Mouse (Mus musculus) left cerebral cortex, postnatal 4 days (tissue): ENCODE measurements around the gene Spem1. TPM values are rescaled to one million over a fixed set of nuclear protein-coding genes. Genes with fewer than 3 reads are reported as not detected.

Source experiments
- DNase-seq: peaks from one replicate; pipeline ENCODE4 v3.0.0-alpha.2; 2022
- intact Hi-C: fragments of 180-260 bp; cut with DNase I; formaldehyde crosslinking; loops from one replicate; pipeline ENCODE4 v1.15.1; 2025
- total RNA-seq, 2 experiments: library from RNA; stranded (reverse); gene quantifications; 2 replicates each; pipeline ENCODE4 v1.2.3; 2021

Spem1 gene
- total RNA-seq, 2 experiments from 2014 or later = 0.93 to 1.1 TPM

- DNase-seq = peak; percentile 89
- intact Hi-C loops = loop anchor here (5.0 kb wide), 1 partner anchor 35 kb away; the partner anchor contains the start of gene Fgf11
Measured at GRCm38 (mm10) chr11:69837604-69837951, 15.6 kb upstream of the Spem1 start, which contains the start of gene Nlgn2. Gene Nlgn2, minus strand, starts transcription at chr11:69837784.

GRCm38 (mm10) chr11:69836703-69837576 lies 15.0 kb upstream of the Spem1 start:
- DNase-seq = peak; percentile 44
- intact Hi-C loops = loop anchor here (5.0 kb wide), 1 partner anchor 35 kb away; the partner anchor contains the start of gene Fgf11

- intact Hi-C loops = loop anchor here (5.0 kb wide), 1 partner anchor 34 kb away; the partner anchor contains the start of gene Fgf11
- DNase-seq = no peak
Measured at GRCm38 (mm10) chr11:69835966-69836335, 14.0 kb upstream of the Spem1 start.

GRCm38 (mm10) chr11:69835326-69835965 lies 13.5 kb upstream of the Spem1 start:
- intact Hi-C loops = loop anchor here (5.0 kb wide), 1 partner anchor 33 kb away; the partner anchor contains the start of gene Fgf11
- no peak for DNase-seq

DNA sequence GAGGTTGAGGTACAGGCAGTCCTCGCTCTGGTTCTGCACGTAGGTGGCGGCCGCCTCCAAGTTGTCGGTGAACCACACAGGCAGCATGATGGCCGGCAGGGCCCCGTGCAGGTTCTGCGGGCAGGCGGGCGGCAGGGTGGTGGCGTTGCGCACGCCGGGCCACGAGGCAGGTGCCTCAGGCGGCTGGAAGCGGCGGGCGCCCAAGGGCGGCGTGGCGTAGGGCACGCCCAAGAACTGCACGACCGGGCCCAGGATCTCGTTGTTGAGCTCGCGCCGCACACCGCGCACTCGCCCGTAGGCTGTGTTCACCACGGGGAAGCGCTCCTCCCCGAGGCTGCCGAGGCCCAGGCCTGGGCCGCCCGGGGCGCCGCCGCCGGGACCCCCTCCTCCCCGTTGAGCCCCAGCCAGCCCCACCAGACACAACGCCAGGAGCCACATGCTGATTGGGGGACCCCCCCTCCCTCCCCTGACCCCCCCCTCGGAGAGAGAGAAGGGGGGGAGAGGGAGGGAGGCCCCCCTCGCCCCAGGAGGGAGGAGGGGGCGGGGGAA lies 12.1 kb upstream of the Spem1 start:
- no peak for DNase-seq
- intact Hi-C loops = no loop called here

DNA sequence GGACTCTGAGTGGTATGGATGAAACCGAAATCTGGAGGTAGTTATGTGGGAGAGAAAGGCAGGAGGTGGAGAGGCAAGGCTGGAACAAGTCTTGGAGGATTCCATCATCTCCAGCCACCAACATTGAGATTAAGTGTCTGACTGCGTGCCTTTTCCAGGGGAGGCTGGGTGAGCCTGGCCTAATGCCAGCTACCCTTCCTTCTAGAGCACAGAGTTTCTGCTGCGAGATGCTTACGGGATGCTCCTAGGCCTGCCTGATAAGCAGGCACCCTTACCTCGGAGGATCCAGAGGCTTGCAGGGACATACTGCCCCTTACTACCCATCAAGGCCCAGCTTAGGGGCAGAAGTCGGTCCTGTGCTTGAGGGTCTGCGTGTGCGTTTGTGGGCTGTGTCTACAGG lies 11.6 kb upstream of the Spem1 start:
- DNase-seq = no peak
- intact Hi-C loops = no loop called here

GRCm38 (mm10) chr11:69828832-69829231 lies 6.9 kb upstream of the Spem1 start:
- DNase-seq = no peak
- intact Hi-C loops = no loop called here

DNA sequence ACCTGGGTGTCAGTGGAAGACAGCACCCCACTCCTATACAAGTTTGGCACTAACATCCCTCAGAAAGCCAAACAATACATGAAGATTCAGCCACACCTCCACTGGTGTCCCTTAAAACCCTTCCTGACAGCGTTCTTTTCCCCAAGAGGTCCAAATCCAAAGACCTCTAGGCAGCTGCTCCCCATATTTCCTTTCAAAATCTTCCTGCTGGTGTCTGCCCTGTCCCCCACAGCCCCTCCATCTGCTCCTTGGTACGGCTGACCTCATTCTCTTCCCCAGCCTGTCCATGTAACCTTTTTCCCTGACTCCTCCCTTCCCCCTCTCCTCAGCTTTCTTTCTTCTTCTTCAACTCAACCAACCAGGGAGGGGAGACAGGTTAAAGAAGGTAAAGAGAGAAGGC lies 1.5 kb upstream of the Spem1 start:
- no peak for DNase-seq
- intact Hi-C loops = no loop called here

DNA sequence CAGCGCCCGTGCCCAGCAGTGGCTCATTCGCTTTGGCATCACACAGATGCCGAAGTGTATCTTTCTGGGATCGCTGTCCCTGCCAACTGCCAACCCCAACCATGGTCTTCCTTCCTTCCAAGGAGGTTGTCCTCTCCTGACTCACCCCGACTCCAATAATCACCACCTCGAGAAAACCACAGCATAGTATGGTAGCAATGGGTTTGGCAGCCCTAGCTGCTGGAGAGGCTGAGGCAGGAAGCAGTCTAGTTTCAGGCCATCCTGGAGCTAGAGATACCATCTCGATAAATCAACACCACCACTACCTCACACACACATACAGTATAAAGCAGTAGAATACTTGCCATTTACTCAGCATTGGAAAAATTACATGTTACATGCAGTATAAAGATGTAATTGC lies 3.1 kb downstream of the Spem1 start:
- intact Hi-C loops = no loop called here

GRCm38 (mm10) chr11:69818365-69818764 lies 3.6 kb downstream of the Spem1 start, which contains the start of gene Spem2:
Gene Spem2, minus strand, starts transcription at chr11:69818465.
- no peak for DNase-seq
- intact Hi-C loops = no loop called here

More for the DNA sequence above, 3.1 kb downstream of the Spem1 start:
- no peak for DNase-seq

- intact Hi-C loops = no loop called here
- DNase-seq = no peak
Measured at GRCm38 (mm10) chr11:69816520-69816919, 5.5 kb downstream of the Spem1 start.

DNA sequence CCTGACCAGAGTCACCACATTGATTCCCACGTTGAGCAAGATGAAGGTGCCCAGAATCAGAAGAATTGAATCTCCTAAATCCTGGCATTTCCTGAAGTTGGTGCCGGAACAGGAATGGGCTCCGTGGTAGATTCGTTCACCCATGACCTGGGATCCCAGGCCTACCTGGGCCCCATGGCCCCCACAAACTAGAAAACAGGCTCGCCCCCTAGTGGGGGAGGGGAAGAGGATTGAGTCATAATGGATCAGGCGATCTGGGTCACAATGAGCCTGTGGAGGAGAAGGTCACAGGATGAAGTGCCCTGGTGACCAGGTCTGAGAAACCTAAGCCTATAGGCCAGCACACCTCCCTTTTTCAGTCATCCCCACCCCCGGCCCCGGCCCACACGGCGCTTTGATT lies 6.8 kb downstream of the Spem1 start, which contains the start of gene Gm39566:
Gene Gm39566 (minus strand): TSS at position 144 of the 400 bp plus-strand sequence.
- intact Hi-C loops = no loop called here
- DNase-seq = no peak

DNA sequence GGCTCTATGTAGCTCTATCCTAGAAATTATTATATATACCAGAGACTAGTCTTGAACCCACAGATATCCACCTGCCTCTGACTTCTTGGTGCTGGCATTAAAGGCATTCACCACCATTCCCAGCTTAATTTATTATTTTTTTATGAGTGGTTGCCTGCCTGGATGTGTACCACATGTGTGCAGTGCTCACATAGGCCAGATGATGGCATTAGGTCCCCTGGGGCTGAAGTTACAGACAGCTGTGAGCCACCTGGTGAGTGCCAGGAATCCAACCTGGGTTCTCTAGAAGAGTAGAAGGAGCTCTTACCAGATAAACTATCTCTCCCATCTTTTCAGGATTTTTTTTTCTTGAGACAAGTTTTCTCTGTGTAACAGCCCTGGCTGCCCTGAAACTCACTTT lies 11.7 kb downstream of the Spem1 start:
- intact Hi-C loops = no loop called here
- no peak for DNase-seq

- DNase-seq = no peak
- intact Hi-C loops = no loop called here
Measured at GRCm38 (mm10) chr11:69807641-69808040, 14.3 kb downstream of the Spem1 start.

DNA sequence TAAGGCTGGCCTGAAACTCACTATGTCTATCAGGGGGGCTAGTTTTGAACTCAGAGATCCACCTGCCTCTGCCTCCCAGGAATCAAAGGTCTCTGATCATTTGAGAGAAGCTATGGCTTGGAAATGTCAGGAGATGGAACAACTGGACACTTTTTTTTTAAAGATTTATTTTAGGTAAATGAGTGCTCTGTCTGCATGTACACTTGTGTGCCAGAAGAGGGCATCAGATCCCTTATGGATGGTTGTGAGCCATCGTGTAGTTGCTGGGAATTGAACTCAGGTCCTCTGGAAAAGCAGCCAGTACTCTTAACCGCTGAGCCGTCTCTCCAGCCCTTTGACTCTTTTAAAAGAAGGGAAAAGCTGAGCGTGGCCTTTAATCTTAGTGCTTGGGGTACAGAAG lies 15.6 kb downstream of the Spem1 start:
- no peak for DNase-seq
- intact Hi-C loops = no loop called here

GRCm38 (mm10) chr11:69804972-69805909 lies 16.7 kb downstream of the Spem1 start, which contains the start of gene Tmem102:
Gene Tmem102, minus strand, starts transcription at chr11:69805624.
- intact Hi-C loops = loop anchor here (5.0 kb wide), 2 partner anchors 32 to 43 kb away; partner anchors contain the start of genes Nlgn2, Slc35g3 and Tmem256
- no peak for DNase-seq

- intact Hi-C loops = loop anchor here (5.0 kb wide), 2 partner anchors 33 to 42 kb away; partner anchors contain the start of genes Nlgn2, Slc35g3 and Tmem256
- DNase-seq = no peak
Measured at GRCm38 (mm10) chr11:69804652-69804940, 17.4 kb downstream of the Spem1 start.

DNA sequence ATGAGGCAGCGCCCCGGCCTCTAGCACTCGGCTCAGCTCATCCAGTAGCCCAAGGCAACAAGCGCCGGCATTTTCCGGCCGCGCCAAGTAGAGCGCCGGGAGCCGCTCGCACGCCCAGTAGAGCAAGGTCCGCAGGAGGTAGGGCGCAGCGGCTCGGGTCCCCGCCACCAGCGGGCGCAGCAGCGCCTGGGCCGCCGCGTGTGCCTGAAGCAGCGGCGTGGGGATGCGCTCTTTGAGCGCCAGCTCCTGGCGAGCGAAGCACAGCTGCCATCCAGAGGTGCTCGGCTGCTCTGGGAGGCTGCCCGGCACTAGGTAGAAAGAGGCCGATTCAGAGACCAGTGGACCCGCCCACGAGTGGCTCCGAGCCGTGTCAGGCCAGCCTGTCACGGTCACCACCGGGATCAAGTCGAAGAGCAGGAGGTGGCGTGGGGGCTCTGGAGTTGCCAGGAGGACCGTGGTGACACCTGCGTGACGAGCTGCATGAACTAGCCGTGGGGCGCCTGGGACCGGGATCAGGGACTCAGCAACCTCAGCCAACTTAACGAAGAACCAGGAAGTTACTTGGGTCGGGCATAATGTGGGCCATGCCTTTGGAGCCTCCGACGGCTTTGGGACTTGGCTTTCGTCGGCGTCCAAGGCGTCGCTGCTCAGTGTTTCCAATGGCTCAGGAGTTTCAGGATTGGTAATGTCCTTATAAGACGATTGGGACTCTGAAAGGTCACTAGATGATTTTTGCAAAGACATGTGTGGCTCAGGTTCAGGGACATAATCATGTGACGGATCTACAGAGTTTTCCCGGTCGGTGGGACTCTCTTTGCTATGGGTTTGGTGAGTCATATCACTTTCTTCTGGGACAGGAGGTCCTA lies 18.0 kb downstream of the Spem1 start:
- intact Hi-C loops = loop anchor here (5.0 kb wide), 2 partner anchors 33 to 42 kb away; partner anchors contain the start of genes Nlgn2, Slc35g3 and Tmem256
- peak; percentile 50 for DNase-seq

DNA sequence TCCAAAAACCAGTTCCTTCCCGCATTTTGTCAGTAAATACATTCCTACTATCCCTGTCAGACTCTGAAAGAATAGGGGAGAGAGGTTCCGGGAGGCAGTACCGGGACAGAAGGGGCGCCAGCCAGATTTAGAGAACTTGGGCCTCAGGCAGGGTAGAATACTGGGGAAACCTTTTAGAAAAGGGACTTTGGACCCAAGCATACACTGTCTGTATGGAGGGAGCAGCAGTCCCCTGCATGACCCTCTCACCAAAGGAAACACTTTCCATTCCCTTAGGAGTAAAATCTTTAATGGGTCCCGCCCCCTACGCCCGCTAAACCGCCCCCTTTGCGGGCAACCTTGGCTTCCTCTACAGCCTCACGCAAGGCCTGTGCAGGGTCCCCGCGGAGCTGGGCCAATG lies 18.7 kb downstream of the Spem1 start:
- DNase-seq = no peak
- intact Hi-C loops = loop anchor here (5.0 kb wide), 2 partner anchors 34 to 41 kb away; partner anchors contain the start of genes Nlgn2, Slc35g3 and Tmem256
